Mouse (Mus musculus) limb, embryonic 12.5 days (tissue): Measurements from ENCODE around the gene Nefh. TPM values are rescaled to one million over a fixed set of nuclear protein-coding genes. Genes with fewer than 3 reads are reported as not detected.

Experiments used
- ATAC-seq: fragments of 200-750 bp; cut with Nextera tagmentation; 2 replicates; pipeline ENCODE4 v1.8.0; 2017; ENCODE audit warnings: low read depth, moderate TSS enrichment; ENCODE audit not compliant: insufficient number of reproducible peaks, insufficient read depth, low FRiP score, low TSS enrichment
- H3K27ac ChIP-seq: fragments of 300-500 bp; sonication (generic); 2 replicates; pipeline ENCODE4 v1.5.1; 2016; ENCODE audit warnings: mild to moderate bottlenecking, moderate library complexity
- H3K27me3 ChIP-seq: fragments of 300-500 bp; sonication (generic); 2 replicates; pipeline ENCODE4 v1.6.1; 2016; ENCODE audit warnings: mild to moderate bottlenecking, moderate library complexity
- H3K36me3 ChIP-seq: fragments of 300-500 bp; sonication (generic); 2 replicates; pipeline ENCODE4 v1.6.1; 2016; ENCODE audit warnings: mild to moderate bottlenecking, moderate library complexity
- H3K4me1 ChIP-seq: fragments of 300-500 bp; sonication (generic); replicated peaks from 2 replicates; pipeline ENCODE4 v1.6.1; 2016
- H3K4me2 ChIP-seq: fragments of 300-500 bp; sonication (generic); 2 replicates; pipeline ENCODE4 v1.6.1; 2016; ENCODE audit warnings: mild to moderate bottlenecking, moderate library complexity
- H3K4me3 ChIP-seq: fragments of 300-500 bp; sonication (generic); replicated peaks from 2 replicates; pipeline ENCODE4 v1.5.1; 2016; ENCODE audit warnings: mild to moderate bottlenecking
- H3K9ac ChIP-seq: fragments of 300-500 bp; sonication (generic); replicated peaks from 2 replicates; pipeline ENCODE4 v1.6.1; 2016; ENCODE audit warnings: mild to moderate bottlenecking, moderate library complexity
- H3K9me3 ChIP-seq: fragments of 300-500 bp; sonication (generic); 2 replicates; pipeline ENCODE4 v1.6.1; 2016; ENCODE audit warnings: mild to moderate bottlenecking, moderate library complexity
- WGBS: fragments of 180-500 bp; shearing (Covaris S2); methylation state at CpG from one replicate; pipeline ENCODE4 v1.1.7; 2016; 5-methylcytosine and 5-hydroxymethylcytosine counted together
- polyA plus RNA-seq: library from polyadenylated mRNA; unstranded; fragments of >200 nt; fragmentation: Nextera tagmentation; extraction: Ambion mirVana; gene quantifications from 2 replicates; pipeline ENCODE4 v1.2.1, GENCODE M21; 2016

The Nefh gene
- polyA plus RNA-seq, 1 experiment from 2014 or later, result 0.19 TPM

- Histone ChIP-seq H3K4me2 (peak overlapping the region; percentile 32; the same call in 1 of the 2 replicates), H3K36me3 (no peaks in the 10 kb centered on the region), H3K27me3 (peaks cover 72% of the 10 kb centered on the region), H3K27ac (no peak overlapping the region), H3K4me3 (no peak overlapping the region), H3K4me1 (no peaks in the 10 kb centered on the region), H3K9me3 (no peaks in the 10 kb centered on the region), H3K9ac (no peak overlapping the region)
- 5% methylated on average over 14 of the region's 14 CpGs for WGBS
- no peak for ATAC-seq
These were observed 27.8 kb upstream of the Nefh start for GRCm38 (mm10) chr11:4975623-4976022.

- Histone ChIP-seq H3K9ac (no peak overlapping the region), H3K27me3 (peaks cover 78% of the 10 kb centered on the region), H3K4me1 (no peaks in the 10 kb centered on the region), H3K9me3 (no peaks in the 10 kb centered on the region), H3K4me2 (no peak overlapping the region), H3K27ac (no peak overlapping the region), H3K36me3 (no peaks in the 10 kb centered on the region), H3K4me3 (no peak overlapping the region)
- WGBS, result 76% methylated on average over 11 of the region's 11 CpGs
- ATAC-seq, result no peak
These were observed 26.7 kb upstream of the Nefh start for GRCm38 (mm10) chr11:4974376-4975122.

GRCm38 (mm10) chr11:4973871-4974256, 26.0 kb upstream of the Nefh start:
- Histone ChIP-seq H3K27me3 (peaks cover 76% of the 10 kb centered on the region), H3K27ac (no peak overlapping the region), H3K36me3 (no peaks in the 10 kb centered on the region), H3K4me3 (no peak overlapping the region), H3K9ac (no peak overlapping the region), H3K9me3 (no peaks in the 10 kb centered on the region), H3K4me1 (no peaks in the 10 kb centered on the region), H3K4me2 (no peak overlapping the region)
- no peak for ATAC-seq
- WGBS, result 84% methylated on average over 2 of the region's 2 CpGs

- H3K9me3 ChIP-seq, result no peaks in the 10 kb centered on the region
- H3K4me3 ChIP-seq, result no peak overlapping the region
- no peak overlapping the region for H3K4me2 ChIP-seq
- H3K36me3 ChIP-seq, result no peaks in the 10 kb centered on the region
- H3K9ac ChIP-seq, result no peak overlapping the region
- H3K27ac ChIP-seq, result no peak overlapping the region
- no peak for ATAC-seq
- WGBS, result 61% methylated on average over 13 of the region's 13 CpGs
- H3K4me1 ChIP-seq, result no peaks in the 10 kb centered on the region
- peaks cover 76% of the 10 kb centered on the region for H3K27me3 ChIP-seq
These were observed 25.4 kb upstream of the Nefh start for GRCm38 (mm10) chr11:4972967-4973870.

GRCm38 (mm10) chr11:4968376-4968775, 20.5 kb upstream of the Nefh start:
- Histone ChIP-seq H3K27ac (no peak overlapping the region), H3K4me3 (no peak overlapping the region), H3K9me3 (no peaks in the 10 kb centered on the region), H3K4me2 (no peak overlapping the region), H3K27me3 (peaks cover 55% of the 10 kb centered on the region), H3K4me1 (no peaks in the 10 kb centered on the region), H3K9ac (no peak overlapping the region), H3K36me3 (no peaks in the 10 kb centered on the region)
- WGBS, result 46% methylated on average over 10 of the region's 10 CpGs
- no peak for ATAC-seq

- Histone ChIP-seq H3K4me2 (no peak overlapping the region), H3K36me3 (no peaks in the 10 kb centered on the region), H3K9me3 (no peaks in the 10 kb centered on the region), H3K4me3 (no peak overlapping the region), H3K27me3 (peaks cover 56% of the 10 kb centered on the region), H3K9ac (no peak overlapping the region), H3K27ac (no peak overlapping the region), H3K4me1 (no peaks in the 10 kb centered on the region)
- WGBS, result 56% methylated on average over 2 of the region's 2 CpGs
- ATAC-seq, result no peak
These were observed 19.7 kb upstream of the Nefh start for GRCm38 (mm10) chr11:4967549-4967948.

- Histone ChIP-seq H3K4me3 (no peak overlapping the region), H3K27me3 (peaks cover 55% of the 10 kb centered on the region), H3K9me3 (no peaks in the 10 kb centered on the region), H3K27ac (no peak overlapping the region), H3K36me3 (no peaks in the 10 kb centered on the region), H3K9ac (no peak overlapping the region), H3K4me2 (no peak overlapping the region), H3K4me1 (no peaks in the 10 kb centered on the region)
- no peak for ATAC-seq
- WGBS, result 57% methylated on average over 5 of the region's 5 CpGs
These were observed 19.0 kb upstream of the Nefh start for GRCm38 (mm10) chr11:4966888-4967287.

GRCm38 (mm10) chr11:4966325-4966724, 18.5 kb upstream of the Nefh start:
- WGBS, result 87% methylated on average over 2 of the region's 2 CpGs
- H3K27ac ChIP-seq, result no peak overlapping the region
- H3K9ac ChIP-seq, result no peak overlapping the region
- no peak overlapping the region for H3K4me3 ChIP-seq
- H3K4me1 ChIP-seq, result no peaks in the 10 kb centered on the region
- H3K4me2 ChIP-seq, result no peak overlapping the region
- peaks cover 56% of the 10 kb centered on the region for H3K27me3 ChIP-seq
- no peak for ATAC-seq
- H3K9me3 ChIP-seq, result no peaks in the 10 kb centered on the region
- no peaks in the 10 kb centered on the region for H3K36me3 ChIP-seq

GRCm38 (mm10) chr11:4963099-4963808, 15.4 kb upstream of the Nefh start:
- 28% methylated on average over 6 of the region's 6 CpGs for WGBS
- no peak for ATAC-seq
- no peak overlapping the region for H3K4me3 ChIP-seq
- no peaks in the 10 kb centered on the region for H3K4me1 ChIP-seq
- H3K9ac ChIP-seq, result no peak overlapping the region
- H3K36me3 ChIP-seq, result no peaks in the 10 kb centered on the region
- peaks cover 48% of the 10 kb centered on the region for H3K27me3 ChIP-seq
- no peak overlapping the region for H3K4me2 ChIP-seq
- no peaks in the 10 kb centered on the region for H3K9me3 ChIP-seq
- H3K27ac ChIP-seq, result no peak overlapping the region

- WGBS, result 0% methylated on average over 8 of the region's 8 CpGs
- H3K9ac ChIP-seq, result no peak overlapping the region
- H3K4me2 ChIP-seq, result no peak overlapping the region
- H3K27ac ChIP-seq, result no peak overlapping the region
- ATAC-seq, result no peak
- no peaks in the 10 kb centered on the region for H3K36me3 ChIP-seq
- no peak overlapping the region for H3K4me3 ChIP-seq
- H3K4me1 ChIP-seq, result no peaks in the 10 kb centered on the region
- peaks cover 98% of the 10 kb centered on the region for H3K27me3 ChIP-seq
- H3K9me3 ChIP-seq, result no peaks in the 10 kb centered on the region
These were observed 6.1 kb upstream of the Nefh start for GRCm38 (mm10) chr11:4953918-4954317.

- no peaks in the 10 kb centered on the region for H3K4me1 ChIP-seq
- no peaks in the 10 kb centered on the region for H3K36me3 ChIP-seq
- no peak overlapping the region for H3K4me2 ChIP-seq
- H3K27ac ChIP-seq, result no peak overlapping the region
- H3K27me3 ChIP-seq, result peaks cover 99% of the 10 kb centered on the region
- WGBS, result 6% methylated on average over 6 of the region's 6 CpGs
- no peak overlapping the region for H3K4me3 ChIP-seq
- no peak overlapping the region for H3K9ac ChIP-seq
- ATAC-seq, result no peak
- H3K9me3 ChIP-seq, result no peaks in the 10 kb centered on the region
These were observed 5.5 kb upstream of the Nefh start for GRCm38 (mm10) chr11:4953401-4953800.
